8 mouse cellular contexts compared by ENCODE assay signal in genomic region chr17:24208641-24209042, GRCm38 (mm10). TPM values are rescaled to one million over a fixed set of nuclear protein-coding genes. Genes with fewer than 3 reads are reported as not detected.
DNase-seq lines count a peak whose midpoint lies in the region; ATAC-seq and TF ChIP-seq lines count a peak whose summit lies in the region.

No protein-coding gene starts in this region.

- H3K27me3 ChIP-seq in heart, adult 2 months (ENCODE audit: control insufficient read depth, insufficient read depth, low read length), result no peaks in the 10 kb centered on the region
- H3K27me3 ChIP-seq in myocyte (ENCODE audit: control insufficient read depth, insufficient read depth, insufficient read length), result no peaks in the 10 kb centered on the region

- H3ac ChIP-seq in myocyte (ENCODE audit: control insufficient read depth, insufficient read length), result no peak overlapping the region

- TF ChIP-seq EP300 in heart, adult 2 months (IDR thresholded peaks at IDR 0.05; ENCODE audit: insufficient read depth, low read depth, low read length), result no peak

- H3K4me1 ChIP-seq in heart, adult 2 months (ENCODE audit: control insufficient read depth, insufficient read depth, low read length), result peaks cover 21% of the 10 kb centered on the region

- DNase-seq in heart, adult 2 months, result peak in 1 of 2 experiments; percentile 45
- no peak for DNase-seq in heart, adult 8-10 months (ENCODE audit: low spot score)
- DNase-seq in brain, embryonic 14.5 days (ENCODE audit: low read depth), result peak; percentile 44
- peak; percentile 56 to 69 for DNase-seq in kidney, postnatal 4 days
- no peak for DNase-seq in T-cell, adult 2 months (ENCODE audit: low spot score)
- DNase-seq in urinary bladder, postnatal 10 days (ENCODE audit: low spot score), result no peak

- peak overlapping the region; percentile 24 for H3K4me2 ChIP-seq in myocyte (ENCODE audit: low read depth)

- no peak for TF ChIP-seq CTCF in heart, adult 2 months (IDR thresholded peaks at IDR 0.05)
- no peak for TF ChIP-seq CTCF in brain, embryonic 14.5 days (IDR thresholded peaks at IDR 0.05; ENCODE audit: borderline replicate concordance, extremely low read depth, insufficient read depth, insufficient read length)

- WGBS in heart, adult 2 months, result 6% methylated on average over 29 of the region's 29 CpGs

- H3K27ac ChIP-seq in heart, adult 2 months, result peak overlapping the region; percentile 8

- peak overlapping the region; percentile 45 for H3K4me3 ChIP-seq in heart, adult 2 months
- H3K4me3 ChIP-seq in myocyte, result no peak overlapping the region

- no peaks in the 10 kb centered on the region for H3K36me3 ChIP-seq in heart, adult 2 months (ENCODE audit: control insufficient read depth, insufficient read depth, low read length)
- no peaks in the 10 kb centered on the region for H3K36me3 ChIP-seq in myocyte (ENCODE audit: control insufficient read depth, insufficient read depth)

- H3K9ac ChIP-seq in heart, adult 2 months (ENCODE audit: low read depth, low read length), result peak overlapping the region; percentile 82

- intact Hi-C loops in heart, adult 2 months (cut with DNase I), result no loop called here

- ATAC-seq in granulocyte monocyte progenitor cell, adult 5-6 weeks (replicated peaks; ENCODE audit: poor library complexity, severe bottlenecking), result 0 out of 2 replicates have a peak, but pooled peaks have one; percentile 7

- H3K79me2 ChIP-seq in heart, adult 2 months (replicated peaks; ENCODE audit: control insufficient read depth, insufficient read depth, low read length), result no peaks in the 10 kb centered on the region
- no peaks in the 10 kb centered on the region for H3K79me2 ChIP-seq in myocyte (ENCODE audit: control insufficient read depth, insufficient read depth)

- TF ChIP-seq POLR2A in heart, adult 2 months (IDR thresholded peaks at IDR 0.05; ENCODE audit: insufficient read depth, low read depth, low read length), result 0 out of 2 replicates have a peak, but pooled peaks have one; percentile 7
- 0 out of 2 replicates have a peak, but pooled peaks have one; percentile 3 for TF ChIP-seq POLR2A in brain, embryonic 14.5 days (IDR thresholded peaks at IDR 0.05; ENCODE audit: borderline replicate concordance, extremely low read depth, insufficient read depth, insufficient read length, poor library complexity, severe bottlenecking)
- TF ChIP-seq POLR2A in myocyte (IDR thresholded peaks at IDR 0.05; ENCODE audit: insufficient read length, low read depth), result no peak

TF ChIP-seq in myocyte, 11 proteins besides CTCF, POLR2A, EP300 and RAD21:
- TF ChIP-seq TCF12 (IDR thresholded peaks at IDR 0.05; ENCODE audit: insufficient read depth, poor library complexity, severe bottlenecking) (no peak), MYOG (IDR thresholded peaks at IDR 0.05; ENCODE audit: control insufficient read depth in 1 of 3, insufficient read depth in 1 of 3, insufficient read length in 2 of 3, low read depth in 2 of 3) (no peak)
TF ChIP-seq in myocyte: peak in this region for 0.

RNA-seq across cellular contexts. Expression of gene Ntn3, which starts 0.7 kb away (rescaled TPM):
- total RNA-seq in heart, adult 2 months (2021), result 1 to 10 TPM in 1 of 2 experiments, under 1 TPM in 1; 0.97 to 1.0 TPM
- 0.64 and 1.1 TPM in 2 replicates for polyA plus RNA-seq in heart, adult 2 months (2012; rRNA removed)
- 1 to 10 TPM in 2 of 4 experiments, under 1 TPM in 2; 0.66 to 1.5 (median 0.89) TPM for total RNA-seq in heart, adult 8-10 months (2022)
- polyA plus RNA-seq in brain, embryonic 14.5 days (2012; rRNA removed), result 8.0 and 10.2 TPM in 2 replicates
- total RNA-seq in granulocyte monocyte progenitor cell, adult 5-6 weeks (2014; fragmentation: Nextera tagmentation), result 0.11 TPM in 1 of 2 replicates, not detected in the other
- total RNA-seq in granulocyte monocyte progenitor cell, adult 5-6 weeks (2017), result 0.04 TPM in 1 of 2 replicates, not detected in the other
- 0.13 TPM for polyA plus RNA-seq in myocyte (2012; fragmentation: generic; extraction: Trizol)

RNA-seq across cellular contexts. Expression of gene Tbc1d24, which starts 3.3 kb away (rescaled TPM):
- total RNA-seq in heart, adult 2 months (2021), result 10 to 100 TPM; 10.3 to 11.0 TPM
- polyA plus RNA-seq in heart, adult 2 months (2012; rRNA removed), result 11.3 and 29.1 TPM in 2 replicates
- 10 to 100 TPM; 11.5 to 14.5 (median 12.6) TPM for total RNA-seq in heart, adult 8-10 months (2022)
- 74.3 and 84.7 TPM in 2 replicates for polyA plus RNA-seq in brain, embryonic 14.5 days (2012; rRNA removed)
- 12.4 and 27.9 TPM in 2 replicates for total RNA-seq in granulocyte monocyte progenitor cell, adult 5-6 weeks (2014; fragmentation: Nextera tagmentation)
- 4.8 and 6.4 TPM in 2 replicates for total RNA-seq in granulocyte monocyte progenitor cell, adult 5-6 weeks (2017)
- 4.3 TPM for polyA plus RNA-seq in myocyte (2012; fragmentation: generic; extraction: Trizol)

RNA-seq across cellular contexts. Expression of gene Tedc2, which starts 12.0 kb away (rescaled TPM):
- 1 to 10 TPM; 2.0 TPM for total RNA-seq in heart, adult 2 months (2021)
- 3.8 and 5.2 TPM in 2 replicates for polyA plus RNA-seq in heart, adult 2 months (2012; rRNA removed)
- 1 to 10 TPM; 1.7 to 2.9 (median 2.5) TPM for total RNA-seq in heart, adult 8-10 months (2022)
- 25.3 and 35.7 TPM in 2 replicates for polyA plus RNA-seq in brain, embryonic 14.5 days (2012; rRNA removed)
- total RNA-seq in granulocyte monocyte progenitor cell, adult 5-6 weeks (2014; fragmentation: Nextera tagmentation), result 11.3 and 13.8 TPM in 2 replicates
- 17.0 and 19.5 TPM in 2 replicates for total RNA-seq in granulocyte monocyte progenitor cell, adult 5-6 weeks (2017)
- polyA plus RNA-seq in myocyte (2012; fragmentation: generic; extraction: Trizol), result 3.7 TPM

RNA-seq across cellular contexts. Expression of gene Atp6v0c, which starts 39.1 kb away (rescaled TPM):
- 100 to 1,000 TPM; 219 to 255 TPM for total RNA-seq in heart, adult 2 months (2021)
- polyA plus RNA-seq in heart, adult 2 months (2012; rRNA removed), result 732 and 788 TPM in 2 replicates
- 100 to 1,000 TPM; 224 to 240 (median 231) TPM for total RNA-seq in heart, adult 8-10 months (2022)
- 1,361 and 1,487 TPM in 2 replicates for polyA plus RNA-seq in brain, embryonic 14.5 days (2012; rRNA removed)
- total RNA-seq in granulocyte monocyte progenitor cell, adult 5-6 weeks (2014; fragmentation: Nextera tagmentation), result 422 and 477 TPM in 2 replicates
- 134 and 143 TPM in 2 replicates for total RNA-seq in granulocyte monocyte progenitor cell, adult 5-6 weeks (2017)
- 432 TPM for polyA plus RNA-seq in myocyte (2012; fragmentation: generic; extraction: Trizol)

RNA-seq across cellular contexts. Expression of gene Ccnf, which starts 42.6 kb away (rescaled TPM):
- under 1 TPM; 0.57 to 0.59 TPM for total RNA-seq in heart, adult 2 months (2021)
- polyA plus RNA-seq in heart, adult 2 months (2012; rRNA removed), result 0.44 and 0.49 TPM in 2 replicates
- under 1 TPM; 0.22 to 0.66 (median 0.40) TPM for total RNA-seq in heart, adult 8-10 months (2022)
- polyA plus RNA-seq in brain, embryonic 14.5 days (2012; rRNA removed), result 16.2 and 21.6 TPM in 2 replicates
- 6.1 and 18.3 TPM in 2 replicates for total RNA-seq in granulocyte monocyte progenitor cell, adult 5-6 weeks (2014; fragmentation: Nextera tagmentation)
- 22.7 and 24.1 TPM in 2 replicates for total RNA-seq in granulocyte monocyte progenitor cell, adult 5-6 weeks (2017)
- 13.3 TPM for polyA plus RNA-seq in myocyte (2012; fragmentation: generic; extraction: Trizol)

Comparison
In these comparisons a context has a peak if more than half of its experiments do, and no peak if none do; other contexts are left out.
1. DNase-seq: peak in brain, embryonic 14.5 days (single experiment) and kidney, postnatal 4 days (2 of 2); none in heart, adult 8-10 months (single experiment), T-cell, adult 2 months (single experiment) and urinary bladder, postnatal 10 days (single experiment).